Mouse (Mus musculus): ENCODE data around the gene Ypel3. TPM values are rescaled to one million over a fixed set of nuclear protein-coding genes. Genes with fewer than 3 reads are reported as not detected.

Ypel3 gene
- total RNA-seq (2023): 256 TPM

GRCm38 (mm10) chr7:126776598-126777057 lies at the start of gene Ypel3:
Gene Ypel3, plus strand, starts transcription at chr7:126776955.

GRCm38 (mm10) chr7:126759050-126759671 lies 17.6 kb upstream of the Ypel3 start, which contains the start of gene Mapk3:
Gene Mapk3, plus strand, starts transcription at chr7:126759601.

GRCm38 (mm10) chr7:126766201-126766600 lies 10.6 kb upstream of the Ypel3 start, which contains the start of gene Gdpd3:
Gene Gdpd3, plus strand, starts transcription at chr7:126766334.

GRCm38 (mm10) chr7:126780971-126781635 lies 4.3 kb downstream of the Ypel3 start, which contains the start of gene Tbx6:
Gene Tbx6, plus strand, starts transcription at chr7:126781483.

GRCm38 (mm10) chr7:126791851-126792720 lies 15.3 kb downstream of the Ypel3 start, which contains the start of gene Ppp4c:
Gene Ppp4c, minus strand, starts transcription at chr7:126792496.

GRCm38 (mm10) chr7:126797411-126798126 lies 20.8 kb downstream of the Ypel3 start, which contains the start of gene Fam57b:
Gene Fam57b, plus strand, starts transcription at chr7:126797668.

Other genes starting within 250 kb of the Ypel3 start
- gene Eif3c, start 210.5 kb upstream of the Ypel3 start, total RNA-seq (2023): 131 TPM
- gene Apobr, start 192.0 kb upstream of the Ypel3 start, total RNA-seq (2023): 6.9 TPM
- gene Cln3, start 191.1 kb upstream of the Ypel3 start, total RNA-seq (2023): 108 TPM
- gene Il27, start 182.0 kb upstream of the Ypel3 start, total RNA-seq (2023): not detected
- 1.3 TPM for gene Nupr1, start 146.1 kb upstream of the Ypel3 start, total RNA-seq (2023)
- gene Sgf29, start 127.6 kb upstream of the Ypel3 start, total RNA-seq (2023): 70.0 TPM
- 0.44 TPM for gene Sult1a1, start 100.5 kb upstream of the Ypel3 start, total RNA-seq (2023)
- 186 TPM for gene Bola2, start 81.6 kb upstream of the Ypel3 start, total RNA-seq (2023)
- gene Slx1b, start 81.2 kb upstream of the Ypel3 start, total RNA-seq (2023): 10.8 TPM
- 1,350 TPM for gene Coro1a, start 69.2 kb upstream of the Ypel3 start, total RNA-seq (2023)
- gene Mapk3, start 17.4 kb upstream of the Ypel3 start, total RNA-seq (2023): 47.4 TPM
- 5.8 TPM for gene Gdpd3, start 10.6 kb upstream of the Ypel3 start, total RNA-seq (2023)
- 11.5 TPM for gene Tbx6, start 4.5 kb downstream of the Ypel3 start, total RNA-seq (2023)
- 252 TPM for gene Ppp4c, start 15.5 kb downstream of the Ypel3 start, total RNA-seq (2023)
- gene Fam57b, start 20.7 kb downstream of the Ypel3 start, total RNA-seq (2023): not detected
- not detected for gene 4930451I11Rik, start 54.7 kb downstream of the Ypel3 start, total RNA-seq (2023)
- not detected for gene Doc2a, start 70.5 kb downstream of the Ypel3 start, total RNA-seq (2023)
- 19.3 TPM for gene Hirip3, start 85.0 kb downstream of the Ypel3 start, total RNA-seq (2023)
- gene Ino80e, start 85.4 kb downstream of the Ypel3 start, total RNA-seq (2023): 63.0 TPM
- gene Taok2, start 107.7 kb downstream of the Ypel3 start, total RNA-seq (2023): 94.6 TPM
- gene Tmem219, start 146.0 kb downstream of the Ypel3 start, total RNA-seq (2023): 36.1 TPM
- gene Kctd13, start 151.9 kb downstream of the Ypel3 start, total RNA-seq (2023): 39.6 TPM
- not detected for gene Asphd1, start 172.6 kb downstream of the Ypel3 start, total RNA-seq (2023)
- gene Sez6l2, start 173.6 kb downstream of the Ypel3 start, total RNA-seq (2023): 9.2 TPM
- gene Cdipt, start 199.0 kb downstream of the Ypel3 start, total RNA-seq (2023): 154 TPM
- not detected for gene Cdiptos, start 199.1 kb downstream of the Ypel3 start, total RNA-seq (2023)
- 39.4 TPM for gene Mvp, start 237.7 kb downstream of the Ypel3 start, total RNA-seq (2023)
- not detected for gene Pagr1b, start 239.5 kb downstream of the Ypel3 start, total RNA-seq (2023)
- gene Pagr1a, start 240.4 kb downstream of the Ypel3 start, total RNA-seq (2023): 27.0 TPM
- gene Gm42742, start 244.1 kb downstream of the Ypel3 start, total RNA-seq (2023): 35.1 TPM
- gene Prrt2, start 244.3 kb downstream of the Ypel3 start, total RNA-seq (2023): 5.5 TPM